9 mouse cellular contexts compared by ENCODE assay signal in the genomic region with DNA sequence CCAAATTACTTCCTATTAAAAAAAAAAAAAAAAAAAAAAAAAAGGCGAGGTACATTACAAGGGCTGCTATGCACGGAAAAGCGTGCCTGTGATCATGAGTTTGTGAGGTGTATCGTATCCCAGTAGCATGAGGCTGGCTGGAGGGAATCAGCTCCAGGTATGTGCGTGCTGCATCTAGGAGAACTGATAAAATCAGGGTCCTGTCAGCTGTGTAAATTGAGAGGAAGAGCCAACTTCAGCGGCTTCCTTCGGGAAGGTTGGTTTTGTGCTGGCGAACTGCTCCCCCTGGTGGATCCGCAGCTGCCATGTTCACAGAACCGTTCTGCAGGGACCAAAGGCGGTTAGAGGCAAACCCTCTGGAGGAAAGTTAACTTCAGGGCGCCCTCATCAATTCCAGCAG.
A peak's percentile ranks its signal among the peaks of the same experiment; 100 is the strongest.
DNase-seq lines count a peak whose midpoint lies in the region; ATAC-seq and TF ChIP-seq lines count a peak whose summit lies in the region.
"Had no signal": no experiment of that assay in that cellular context is flagged by ENCODE, and none has a peak within 500 bp of the region (broad histone marks: within the 10 kb centered on the region; RNA-seq: fewer than 3 reads in every experiment).

No protein-coding gene starts in this region.

- H3K27ac ChIP-seq in heart, embryonic 13.5 days (replicated peaks) = peak overlapping the region; percentile 91
- peak overlapping the region; percentile 95 for H3K27ac ChIP-seq in kidney, postnatal 0 days

- H3K79me2 ChIP-seq in myocyte (ENCODE audit: control insufficient read depth, insufficient read depth) = no peaks in the 10 kb centered on the region

- DNase-seq in 3134 (ENCODE audit: extremely low read depth, insufficient read length, low spot score) = peak; percentile 22
- DNase-seq in brain, embryonic 18.5 days (ENCODE audit: low read depth, low spot score) = peak; percentile 66
- peak; percentile 44 for DNase-seq in fibroblast of lung, adult 2 months (ENCODE audit: low read depth)
- DNase-seq in kidney, postnatal 0 days (ENCODE audit: low spot score) = peak; percentile 96
- peak; percentile 79 for DNase-seq in liver
- DNase-seq in telencephalon, adult 2 months (ENCODE audit: low read depth, low spot score) = peak; percentile 35

- H3K4me1 ChIP-seq in heart, embryonic 13.5 days = peaks cover 22% of the 10 kb centered on the region
- H3K4me1 ChIP-seq in kidney, postnatal 0 days (replicated peaks; ENCODE audit: insufficient read depth, low read length) = peaks cover 14% of the 10 kb centered on the region

- 3% methylated on average over 12 of the region's 12 CpGs for WGBS in heart, embryonic 13.5 days
- WGBS in kidney, postnatal 0 days = 1% methylated on average over 12 of the region's 12 CpGs

- peak overlapping the region; percentile 56 for H3K4me3 ChIP-seq in heart, embryonic 13.5 days
- H3K4me3 ChIP-seq in kidney, postnatal 0 days (replicated peaks; ENCODE audit: low read depth, low read length) = peak overlapping the region; percentile 11; the same call in 1 of the 2 replicates
- H3K4me3 ChIP-seq in myocyte = no peak overlapping the region

- H3K27me3 ChIP-seq in heart, embryonic 13.5 days (replicated peaks) = 0 out of 2 replicates have a peak, but pooled peaks cover 8% of the 10 kb centered on the region
- H3K27me3 ChIP-seq in kidney, postnatal 0 days (ENCODE audit: insufficient read depth, low read length) = no peaks in the 10 kb centered on the region
- no peaks in the 10 kb centered on the region for H3K27me3 ChIP-seq in myocyte (ENCODE audit: control insufficient read depth, insufficient read depth, insufficient read length)
- H3K27me3 ChIP-seq: CH12.LX had no signal

- H3K36me3 ChIP-seq in heart, embryonic 13.5 days = no peaks in the 10 kb centered on the region
- no peaks in the 10 kb centered on the region for H3K36me3 ChIP-seq in kidney, postnatal 0 days (ENCODE audit: insufficient read depth, low read length)
- no peaks in the 10 kb centered on the region for H3K36me3 ChIP-seq in myocyte (ENCODE audit: control insufficient read depth, insufficient read depth)

- H3K4me2 ChIP-seq in heart, embryonic 13.5 days = peak overlapping the region; percentile 82
- peak overlapping the region; percentile 60 for H3K4me2 ChIP-seq in kidney, postnatal 0 days (ENCODE audit: low read length)
- peak overlapping the region; percentile 73 for H3K4me2 ChIP-seq in myocyte (ENCODE audit: low read depth)

- peak overlapping the region; percentile 74 for H3K9ac ChIP-seq in heart, embryonic 13.5 days
- 0 out of 2 replicates have a peak overlapping the region, but pooled peaks have one; percentile 31 for H3K9ac ChIP-seq in kidney, postnatal 0 days (ENCODE audit: low read depth, low read length)

- peak; percentile 96 for TF ChIP-seq CTCF in kidney, postnatal 0 days (IDR thresholded peaks at IDR 0.05; ENCODE audit: low read depth)

- no peak for ATAC-seq in heart, embryonic 13.5 days (ENCODE audit: extremely low read depth, insufficient number of reproducible peaks, low FRiP score, low TSS enrichment)
- ATAC-seq in kidney, postnatal 0 days (replicated peaks; ENCODE audit: low FRiP score, low read depth) = peak; percentile 77

- no peak overlapping the region for H3ac ChIP-seq in myocyte (ENCODE audit: control insufficient read depth, insufficient read length)

- no peak for TF ChIP-seq POLR2A in myocyte (IDR thresholded peaks at IDR 0.05; ENCODE audit: insufficient read length, low read depth)

- no peaks in the 10 kb centered on the region for H3K9me3 ChIP-seq in heart, embryonic 13.5 days
- H3K9me3 ChIP-seq in kidney, postnatal 0 days (replicated peaks; ENCODE audit: low read length) = no peaks in the 10 kb centered on the region

TF ChIP-seq in myocyte, 11 proteins besides CTCF, POLR2A, EP300 and RAD21:
- TF ChIP-seq SRF (IDR thresholded peaks at IDR 0.05; ENCODE audit: control insufficient read depth, insufficient read length, low read depth) (no peak), MYOG (IDR thresholded peaks at IDR 0.05; ENCODE audit: control insufficient read depth in 1 of 3, insufficient read depth in 1 of 3, insufficient read length in 2 of 3, low read depth in 2 of 3) (peak in 1 of 3 experiments; percentile 9), REST (IDR thresholded peaks at IDR 0.05; ENCODE audit: insufficient read depth, insufficient read length) (no peak)
TF ChIP-seq in myocyte: peak in this region for 1.

Comparison
In these comparisons a context has a peak if more than half of its experiments do, and no peak if none do; other contexts are left out.
1. DNase-seq: peak in every context shown above with its lines; median percentile 96 in kidney, postnatal 0 days; 79 in liver; 66 in brain, embryonic 18.5 days; 44 in fibroblast of lung, adult 2 months; 35 in telencephalon, adult 2 months; 22 in 3134.